Mouse (Mus musculus): ENCODE results near the gene Igfbp1.

- TF ChIP-seq MAX (IDR thresholded peaks at IDR 0.05; ENCODE audit: low read depth): no peak
- no peak for TF ChIP-seq MYOG (IDR thresholded peaks at IDR 0.05; ENCODE audit: control insufficient read depth in 1 of 3, insufficient read depth in 1 of 3, insufficient read length in 2 of 3, low read depth in 2 of 3)
- TF ChIP-seq E2F4 (IDR thresholded peaks at IDR 0.05; ENCODE audit: insufficient read depth): no peak
- no peak for TF ChIP-seq POLR2A (IDR thresholded peaks at IDR 0.05; ENCODE audit: insufficient read length, low read depth)
- TF ChIP-seq CEBPB (IDR thresholded peaks at IDR 0.05; ENCODE audit: insufficient read depth, poor library complexity, severe bottlenecking): no peak
- no peak for TF ChIP-seq POLR2AphosphoS2 (IDR thresholded peaks at IDR 0.05; ENCODE audit: insufficient read length, low read depth)
- no peak for TF ChIP-seq USF1 (IDR thresholded peaks at IDR 0.05; ENCODE audit: low read depth)
- no peak for TF ChIP-seq SRF (IDR thresholded peaks at IDR 0.05; ENCODE audit: control insufficient read depth, insufficient read length, low read depth)
- no peak for TF ChIP-seq MYOD1 (IDR thresholded peaks at IDR 0.05; ENCODE audit: control insufficient read depth in 1 of 3, insufficient read length in 2 of 3, low read depth in 2 of 3)
Observed at GRCm38 (mm10) chr11:7213501-7214341, 16.1 kb downstream of the Igfbp1 start, which contains the start of gene Igfbp3.

All from myocyte (in vitro differentiated cells).